Mouse (Mus musculus): ENCODE measurements at regions not wholly inside any gene's neighbourhood (a gene's known extent, or its start where the extent isn't known, plus 50 kb on each side); places are given as distances from the start of the nearest gene placed in this dataset.

- DNase-seq (ENCODE audit: low spot score in 2 of 2): no peak
These were observed 75.3 kb upstream of the Arhgap21 start for GRCm38 (mm10) chr2:21044007-21044406.

GRCm38 (mm10) chr2:21043302-21043701 lies 74.6 kb upstream of the Arhgap21 start:
- no peak for DNase-seq (ENCODE audit: low spot score in 2 of 2)

GRCm38 (mm10) chr2:21037607-21038006 lies 68.9 kb upstream of the Arhgap21 start:
- no peak for DNase-seq (ENCODE audit: low spot score in 2 of 2)

DNA sequence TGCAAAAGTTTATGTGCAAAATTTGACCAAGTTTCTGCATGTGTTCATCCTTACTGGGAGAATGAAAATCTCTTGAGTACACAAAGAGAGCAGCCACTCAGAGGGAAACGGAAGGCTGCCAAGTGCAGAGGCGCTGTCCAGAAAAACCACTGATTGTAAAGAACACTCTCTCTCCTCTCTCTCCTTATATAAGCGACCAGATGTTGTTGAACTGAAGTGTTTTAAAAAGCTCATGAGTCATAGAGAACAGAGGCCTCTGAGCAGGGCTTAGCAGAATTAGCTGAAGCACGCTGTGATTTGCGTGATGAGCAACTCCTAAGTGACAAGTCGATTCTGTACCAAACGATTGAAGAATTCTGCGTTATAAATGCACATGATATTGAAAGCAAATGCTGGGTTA lies 68.5 kb upstream of the Arhgap21 start:
- DNase-seq (ENCODE audit: low spot score in 2 of 2): no peak

DNA sequence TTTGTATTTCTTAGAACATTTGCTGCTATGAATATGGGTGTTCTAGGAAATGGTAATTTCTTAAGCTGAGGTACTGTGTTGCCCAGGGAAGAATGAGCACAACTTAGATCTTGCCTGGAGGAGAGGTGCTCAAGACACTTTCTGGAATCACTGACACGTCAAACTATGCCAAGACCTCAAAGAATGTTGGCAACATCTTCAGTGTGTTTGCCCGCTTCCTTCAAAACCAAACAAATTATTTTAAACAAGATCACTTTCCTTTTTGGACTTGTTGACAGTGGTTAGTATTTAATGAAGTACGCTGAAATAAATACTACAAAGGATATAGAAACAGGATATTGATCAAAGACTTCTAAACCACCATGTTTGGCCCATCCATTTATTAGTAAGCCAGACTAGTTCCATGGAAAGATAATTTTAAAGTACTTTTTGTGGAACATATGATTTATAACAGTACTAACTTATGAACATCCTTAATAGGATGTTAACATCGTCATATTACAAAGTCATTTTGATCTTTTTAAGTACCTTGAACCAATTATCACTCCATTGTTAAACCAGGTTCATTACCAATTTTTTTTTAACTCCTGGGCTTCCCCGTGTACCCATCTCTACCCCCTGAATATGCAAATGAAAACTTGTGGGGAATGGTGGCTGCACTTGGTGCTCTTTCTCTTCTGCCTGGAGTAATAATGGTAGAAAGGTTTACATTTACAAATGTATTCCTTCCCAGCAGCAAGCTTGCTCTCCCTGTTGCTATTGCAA lies 67.4 kb upstream of the Arhgap21 start:
- no peak for DNase-seq (ENCODE audit: low spot score in 2 of 2)

DNA sequence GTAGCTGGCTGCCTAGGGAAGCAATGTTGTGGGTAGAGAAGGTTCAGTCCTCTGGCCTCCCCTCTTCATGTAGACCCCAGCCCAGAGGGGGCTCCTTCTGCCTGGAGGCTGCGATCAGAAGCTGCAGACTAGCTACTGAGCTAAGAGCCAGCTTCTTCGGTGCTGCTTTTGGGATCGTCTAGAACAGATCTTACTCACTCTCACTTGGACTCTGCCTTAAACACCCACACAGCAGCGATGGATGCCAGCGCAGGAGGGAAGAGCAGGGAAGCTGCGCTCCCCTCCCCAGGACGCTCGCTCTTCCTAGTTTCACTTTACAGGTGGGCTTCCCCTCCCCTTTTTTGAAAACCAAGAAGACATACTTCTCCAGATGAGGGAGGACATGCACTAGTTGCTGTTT lies 66.0 kb upstream of the Arhgap21 start:
- no peak for DNase-seq (ENCODE audit: low spot score in 2 of 2)

DNA sequence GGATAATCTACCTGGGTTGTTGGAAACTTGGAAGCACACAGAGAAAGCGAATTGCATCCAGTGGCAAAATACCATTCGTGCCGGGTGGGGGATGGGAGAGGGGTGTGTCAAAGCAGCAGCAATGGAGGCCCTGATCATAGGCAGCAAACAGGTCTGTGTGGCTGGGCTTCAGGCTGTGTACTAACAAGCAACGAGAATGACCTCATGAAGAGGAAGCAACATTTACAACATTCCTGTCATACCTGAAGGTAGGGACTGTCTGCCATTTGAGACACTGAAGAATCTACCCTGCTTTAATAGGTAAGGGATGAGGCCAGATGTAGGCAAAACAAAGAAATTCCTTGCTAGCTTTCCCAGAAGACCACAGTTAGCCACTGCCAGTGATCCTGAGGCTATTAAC lies 62.0 kb upstream of the Arhgap21 start:
- no peak for DNase-seq (ENCODE audit: low spot score in 2 of 2)

- no peak for DNase-seq (ENCODE audit: low spot score in 2 of 2)
These were observed 60.8 kb upstream of the Arhgap21 start for GRCm38 (mm10) chr2:21029391-21030010.

DNA sequence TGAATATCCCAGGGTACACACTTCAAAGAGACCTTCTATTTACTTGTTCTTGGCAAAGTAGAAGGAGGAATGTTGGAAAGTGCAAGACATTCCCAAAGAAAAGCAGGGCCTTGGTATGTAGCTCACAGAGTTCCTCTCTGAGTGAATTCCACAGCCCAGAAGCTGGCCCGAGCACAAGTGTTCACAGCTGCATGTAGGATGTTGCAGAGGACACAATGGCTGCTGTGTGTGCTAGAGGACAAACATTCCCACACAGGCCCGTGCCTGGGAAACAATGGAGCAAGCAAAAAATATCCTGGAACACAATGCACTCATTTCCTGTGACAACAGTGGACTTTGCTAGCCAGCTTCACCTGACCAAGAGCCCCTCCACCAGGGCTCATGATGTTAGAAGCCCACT lies 59.9 kb upstream of the Arhgap21 start:
- no peak for DNase-seq (ENCODE audit: low spot score in 2 of 2)

- DNase-seq (ENCODE audit: low spot score in 2 of 2): no peak
These were observed 49.9 kb upstream of the Arhgap21 start for GRCm38 (mm10) chr2:21018535-21018934.

All from cerebellum, postnatal 4 days (tissue).